Mouse (Mus musculus) MEL (cell line): ENCODE results near the gene Gm7356. TPM values are rescaled to one million over a fixed set of nuclear protein-coding genes. Genes with fewer than 3 reads are reported as not detected.
"Not testable (repeated sequence)": the region's sequence is repeated elsewhere in the genome, so short reads cannot be mapped to it uniquely, and the experiment has no call there.

Experiments used
- DNase-seq: peaks from one replicate; pipeline ENCODE4 v3.0.0; 2011; ENCODE audit warnings: low read depth, low spot score
- H3K27ac ChIP-seq: 2 replicates; pipeline ENCODE4 v1.5.1; 2012; ENCODE audit warnings: low read depth, mild to moderate bottlenecking, control low read depth, low read length, moderate library complexity; ENCODE audit not compliant: control insufficient read depth
- H3K27me3 ChIP-seq, 2 experiments: fragments of 150-350 bp in 1 of 2; sonication (generic) in 1 of 2; 2 replicates each; pipeline ENCODE4 v1.6.1; 2012; ENCODE audit warnings: low read length in 2 of 2, mild to moderate bottlenecking in 2 of 2, improper control_type of control experiment in 1 of 2, moderate library complexity in 1 of 2; ENCODE audit not compliant: insufficient read depth in 2 of 2, control insufficient read depth in 1 of 2
- H3K36me3 ChIP-seq, 2 experiments: 2 replicates each; pipeline ENCODE4 v1.6.1; 2012 to 2014; ENCODE audit warnings: low read length in 2 of 2, improper control_type of control experiment in 1 of 2, inconsistent platforms in 1 of 2, mild to moderate bottlenecking in 1 of 2; ENCODE audit not compliant: insufficient read depth in 2 of 2, control insufficient read depth in 1 of 2
- H3K4me1 ChIP-seq, 2 experiments: fragments of 150-350 bp in 1 of 2; sonication (generic) in 1 of 2; 2 replicates each; pipeline ENCODE4 v1.6.1; 2012; ENCODE audit warnings: low read length in 2 of 2, improper control_type of control experiment in 1 of 2, mild to moderate bottlenecking in 1 of 2; ENCODE audit not compliant: insufficient read depth in 2 of 2, control insufficient read depth in 1 of 2
- H3K4me3 ChIP-seq, 2 experiments: fragments of 150-350 bp in 1 of 2; sonication (generic) in 1 of 2; 2 replicates each; pipeline ENCODE4 v1.5.1; 2012; ENCODE audit warnings: low read depth in 2 of 2, low read length in 2 of 2, mild to moderate bottlenecking in 2 of 2, moderate library complexity in 2 of 2, control low read depth in 1 of 2, improper control_type of control experiment in 1 of 2; ENCODE audit not compliant: control insufficient read depth in 1 of 2, insufficient read depth in 1 of 2
- H3K79me2 ChIP-seq: 2 replicates; pipeline ENCODE4 v1.6.1; 2012; ENCODE audit warnings: mild to moderate bottlenecking, low read length, moderate library complexity; ENCODE audit not compliant: control insufficient read depth, poor library complexity, insufficient read depth
- H3K9ac ChIP-seq: 2 replicates; pipeline ENCODE4 v1.6.1; 2012; ENCODE audit warnings: low read depth, mild to moderate bottlenecking, control low read depth, low read length, moderate library complexity; ENCODE audit not compliant: control insufficient read depth, poor library complexity, severe bottlenecking
- H3K9me3 ChIP-seq: fragments of 150-350 bp; sonication (generic); replicated peaks from 2 replicates; pipeline ENCODE4 v1.6.1; 2012; ENCODE audit warnings: mild to moderate bottlenecking, low read length, improper control_type of control experiment, moderate library complexity; ENCODE audit not compliant: insufficient read depth
- polyA plus RNA-seq, 2 experiments: library from polyadenylated mRNA; stranded (reverse) in 1 of 2; unstranded in 1 of 2; fragments of >175 nt in 1 of 2; fragments of >200 nt in 1 of 2; gene quantifications; 2 replicates each; pipeline versions ENCODE4 v1.2.1 to v1.2.4; 2012; ENCODE audit warnings: low replicate concordance in 2 of 2, low read depth in 1 of 2; ENCODE audit not compliant: insufficient read length in 2 of 2, insufficient read depth in 1 of 2, missing spikeins in 1 of 2
- total RNA-seq: library from RNA; depleted of rRNA; stranded (reverse); fragments of 300-350 nt; gene quantifications from 2 replicates; pipeline ENCODE4 v1.2.3, GENCODE M21; 2012; rRNA removed

Gm7356 gene
- not detected in 2 replicates for total RNA-seq
- not detected for polyA plus RNA-seq

- not testable (repeated sequence) for H3K79me2 ChIP-seq, H3K27me3 ChIP-seq, H3K36me3 ChIP-seq, H3K9me3 ChIP-seq, H3K9ac ChIP-seq, H3K4me1 ChIP-seq, DNase-seq, H3K27ac ChIP-seq, H3K4me3 ChIP-seq
Observed at GRCm38 (mm10) chr17:14003604-14004003, at the start of gene Gm7356. TSS of gene Gm7356 (minus strand) at chr17:14003704.

GRCm38 (mm10) chr17:14041880-14042279 is 38.4 kb upstream of the Gm7356 start:
- DNase-seq, H3K4me1 ChIP-seq, H3K4me3 ChIP-seq, H3K36me3 ChIP-seq, H3K79me2 ChIP-seq, H3K27me3 ChIP-seq, H3K27ac ChIP-seq, H3K9ac ChIP-seq, H3K9me3 ChIP-seq: not testable (repeated sequence)

- H3K36me3 ChIP-seq, H3K4me3 ChIP-seq, H3K4me1 ChIP-seq, H3K27me3 ChIP-seq, H3K9me3 ChIP-seq, H3K9ac ChIP-seq, H3K27ac ChIP-seq, H3K79me2 ChIP-seq, DNase-seq: not testable (repeated sequence)
Observed at GRCm38 (mm10) chr17:14037012-14037411, 33.5 kb upstream of the Gm7356 start.

- not testable (repeated sequence) for H3K79me2 ChIP-seq, H3K4me3 ChIP-seq
Observed at GRCm38 (mm10) chr17:14036113-14036512, 32.6 kb upstream of the Gm7356 start.

GRCm38 (mm10) chr17:13993425-13993824 is 10.1 kb downstream of the Gm7356 start:
- not testable (repeated sequence) for H3K4me3 ChIP-seq, H3K27ac ChIP-seq, DNase-seq, H3K9ac ChIP-seq, H3K79me2 ChIP-seq, H3K9me3 ChIP-seq, H3K4me1 ChIP-seq, H3K27me3 ChIP-seq, H3K36me3 ChIP-seq

More at GRCm38 (mm10) chr17:14036113-14036512, 32.6 kb upstream of the Gm7356 start:
- not testable (repeated sequence) for H3K27ac ChIP-seq, H3K4me1 ChIP-seq, H3K27me3 ChIP-seq, H3K9me3 ChIP-seq, DNase-seq, H3K9ac ChIP-seq, H3K36me3 ChIP-seq
